In the genomic region with DNA sequence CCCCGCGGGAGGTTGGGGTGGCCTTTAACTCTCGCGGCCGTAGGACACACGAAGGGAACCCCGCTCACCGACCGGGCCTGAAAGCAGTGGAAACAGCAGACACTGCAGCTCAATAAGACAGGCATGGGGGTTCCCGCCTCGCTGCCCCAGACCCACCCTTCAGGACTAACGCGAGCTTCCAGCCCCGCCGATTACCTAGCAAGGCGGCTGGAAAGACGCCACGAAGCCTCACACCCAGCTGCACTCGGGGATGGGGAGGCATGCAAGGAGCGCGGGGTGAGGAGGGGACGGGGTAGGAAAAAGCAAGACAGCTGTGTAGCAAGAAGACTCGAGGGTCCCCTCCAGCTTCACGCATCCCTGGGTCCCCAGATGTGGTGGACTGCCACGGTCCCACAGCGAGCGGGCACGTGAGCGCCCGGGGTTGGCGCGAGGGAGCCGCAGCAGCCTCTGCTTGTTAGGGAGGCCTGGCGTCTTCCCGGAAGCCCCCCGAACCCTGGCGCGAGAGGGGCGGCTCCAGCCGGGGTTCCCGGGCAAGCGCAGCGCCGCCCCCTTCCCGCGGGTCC, we compare ENCODE assay signal across 8 mouse cellular contexts. TPM values are rescaled to one million over a fixed set of nuclear protein-coding genes. Genes with fewer than 3 reads are reported as not detected.
DNase-seq lines count a peak whose midpoint lies in the region; ATAC-seq and TF ChIP-seq lines count a peak whose summit lies in the region.

No protein-coding gene starts in this region.

- no peaks in the 10 kb centered on the region for H3K9me3 ChIP-seq in liver, embryonic 14.5 days (ENCODE audit: control insufficient read depth, low read length)

- no peaks in the 10 kb centered on the region for H3K36me3 ChIP-seq in liver, embryonic 14.5 days (replicated peaks; ENCODE audit: control insufficient read depth, insufficient read depth, low read depth)
- H3K36me3 ChIP-seq in splenic B cell, adult 2 months (ENCODE audit: control insufficient read depth, insufficient read depth, low read length, poor library complexity, severe bottlenecking), result no peaks in the 10 kb centered on the region

- ATAC-seq in liver, embryonic 14.5 days (ENCODE audit: insufficient read depth), result no peak

- H3K4me3 ChIP-seq in liver, embryonic 14.5 days (ENCODE audit: insufficient read depth in 1 of 2, low read depth in 2 of 2, low read length in 2 of 2), result peak overlapping the region; percentile 8 to 48

- 1% methylated on average over 44 of the region's 46 CpGs for WGBS in liver, embryonic 14.5 days (ENCODE audit: insufficient replicate concordance)

- no peak for TF ChIP-seq EP300 in liver, embryonic 14.5 days (IDR thresholded peaks at IDR 0.05; ENCODE audit: low read depth)

- no peak for TF ChIP-seq CTCF in liver, embryonic 14.5 days (IDR thresholded peaks at IDR 0.05; ENCODE audit: low read depth)

- DNase-seq in left cerebral cortex, postnatal 4 days, result peak; percentile 48
- no peak for DNase-seq in left cerebral cortex, adult 11 months (ENCODE audit: low spot score)
- peak; percentile 24 for DNase-seq in MEL-GATA-1-ER (ENCODE audit: extremely low read depth, low read depth)
- peak; percentile 67 for DNase-seq in embryo, embryonic 10.5 days (ENCODE audit: low spot score)
- DNase-seq in heart, postnatal 4 days, result peak; percentile 45
- no peak for DNase-seq in liver, embryonic 14.5 days (ENCODE audit: low read depth in 3 of 3, low spot score in 3 of 3)
- peak; percentile 23 for DNase-seq in splenic B cell, adult 2 months (ENCODE audit: low read depth, low spot score)
- DNase-seq in retina, embryonic 14.5 days (ENCODE audit: low spot score), result no peak

- H3K4me1 ChIP-seq in liver, embryonic 14.5 days (replicated peaks; ENCODE audit: control insufficient read depth in 2 of 2, insufficient read depth in 2 of 2, low read length in 1 of 2), result no peaks in the 10 kb centered on the region

- H3K4me2 ChIP-seq in liver, embryonic 14.5 days (ENCODE audit: low read depth), result peak overlapping the region; percentile 61

- no peak overlapping the region for H3K9ac ChIP-seq in liver, embryonic 14.5 days (replicated peaks)

- intact Hi-C loops in left cerebral cortex, postnatal 4 days (cut with DNase I), result no loop called here

- H3K27ac ChIP-seq in liver, embryonic 14.5 days, result no peak overlapping the region

- H3K27me3 ChIP-seq in liver, embryonic 14.5 days (ENCODE audit: control insufficient read depth, insufficient read depth, low read length), result peaks cover 43% of the 10 kb centered on the region
- peaks cover 1% of the 10 kb centered on the region; the same call in 1 of the 2 replicates for H3K27me3 ChIP-seq in splenic B cell, adult 2 months (ENCODE audit: control insufficient read depth, insufficient read depth, low read length, poor library complexity, severe bottlenecking)

RNA-seq across cellular contexts. Expression of a gene that starts 0.5 kb away (rescaled TPM):
- 10 to 100 TPM; 63.8 to 72.2 TPM for total RNA-seq in left cerebral cortex, postnatal 4 days (2021)
- total RNA-seq in heart, postnatal 4 days (2021), result 10 to 100 TPM; 31.5 to 31.9 TPM
- polyA plus RNA-seq in liver, embryonic 14.5 days (2012; rRNA removed), result 0.40 and 0.52 TPM in 2 replicates
- polyA plus RNA-seq in liver, embryonic 14.5 days (2014; fragmentation: Nextera tagmentation; extraction: Ambion mirVana), result 0.39 and 0.81 TPM in 2 replicates

RNA-seq across cellular contexts. Expression of a gene that starts 47.4 kb away (rescaled TPM):
- total RNA-seq in left cerebral cortex, postnatal 4 days (2021), result 10 to 100 TPM; 27.0 to 27.6 TPM
- total RNA-seq in heart, postnatal 4 days (2021), result 10 to 100 TPM; 12.6 to 13.0 TPM
- polyA plus RNA-seq in liver, embryonic 14.5 days (2012; rRNA removed), result 4.5 and 6.4 TPM in 2 replicates
- 4.5 and 4.9 TPM in 2 replicates for polyA plus RNA-seq in liver, embryonic 14.5 days (2014; fragmentation: Nextera tagmentation; extraction: Ambion mirVana)

RNA-seq across cellular contexts. Expression of a gene that starts 53.7 kb away (rescaled TPM):
- 10 to 100 TPM; 58.2 to 60.0 TPM for total RNA-seq in left cerebral cortex, postnatal 4 days (2021)
- total RNA-seq in heart, postnatal 4 days (2021), result 10 to 100 TPM; 31.1 to 38.1 TPM
- 8.2 and 11.8 TPM in 2 replicates for polyA plus RNA-seq in liver, embryonic 14.5 days (2012; rRNA removed)
- polyA plus RNA-seq in liver, embryonic 14.5 days (2014; fragmentation: Nextera tagmentation; extraction: Ambion mirVana), result 15.1 and 15.3 TPM in 2 replicates

RNA-seq across cellular contexts. Expression of a gene that starts 57.8 kb away (rescaled TPM):
- total RNA-seq in left cerebral cortex, postnatal 4 days (2021), result not detected
- not detected for total RNA-seq in heart, postnatal 4 days (2021)
- not detected in 2 replicates for polyA plus RNA-seq in liver, embryonic 14.5 days (2012; rRNA removed)
- not detected in 2 replicates for polyA plus RNA-seq in liver, embryonic 14.5 days (2014; fragmentation: Nextera tagmentation; extraction: Ambion mirVana)

Comparison
In these comparisons a context has a peak if more than half of its experiments do, and no peak if none do; other contexts are left out.
1. DNase-seq: peak in left cerebral cortex, postnatal 4 days (single experiment), MEL-GATA-1-ER (single experiment), embryo, embryonic 10.5 days (single experiment), heart, postnatal 4 days (single experiment) and splenic B cell, adult 2 months (single experiment); none in left cerebral cortex, adult 11 months (single experiment), liver, embryonic 14.5 days (0 of 3) and retina, embryonic 14.5 days (single experiment).